Mouse (Mus musculus) lung, postnatal 25 days (tissue): ENCODE results near the gene R3hdm4.
"Not testable (repeated sequence)": the region's sequence is repeated elsewhere in the genome, so short reads cannot be mapped to it uniquely, and the experiment has no call there.

ENCODE experiments used
- DNase-seq: peaks from one replicate; pipeline ENCODE4 v3.0.0; 2022; ENCODE audit warnings: low spot score

Gene R3hdm4

GRCm38 (mm10) chr10:79897316-79898245 lies 23.4 kb downstream of the R3hdm4 start:
- DNase-seq = no peak

GRCm38 (mm10) chr10:79896814-79897213 lies 24.2 kb downstream of the R3hdm4 start:
- peak; percentile 55 for DNase-seq

DNA sequence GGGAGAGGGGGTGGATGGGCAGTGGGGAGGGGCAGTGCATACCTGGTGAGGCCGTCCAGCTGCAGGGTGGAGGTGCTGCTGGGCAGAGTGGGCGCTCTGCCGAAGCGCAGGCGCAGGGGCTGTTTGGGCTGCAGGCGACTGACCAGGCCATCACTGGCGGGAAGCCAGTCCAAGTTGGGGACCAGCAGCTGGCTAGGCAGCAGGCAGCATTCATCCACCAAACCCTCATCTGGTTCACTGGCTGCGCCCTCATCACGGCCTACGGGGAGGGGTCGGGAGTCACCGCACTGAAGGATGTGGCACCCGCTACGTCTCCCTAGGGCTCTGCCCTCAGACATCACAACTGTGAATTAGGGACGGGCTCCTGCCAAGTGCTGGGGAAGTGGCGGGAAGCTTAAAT lies 24.7 kb downstream of the R3hdm4 start:
- DNase-seq = no peak

DNA sequence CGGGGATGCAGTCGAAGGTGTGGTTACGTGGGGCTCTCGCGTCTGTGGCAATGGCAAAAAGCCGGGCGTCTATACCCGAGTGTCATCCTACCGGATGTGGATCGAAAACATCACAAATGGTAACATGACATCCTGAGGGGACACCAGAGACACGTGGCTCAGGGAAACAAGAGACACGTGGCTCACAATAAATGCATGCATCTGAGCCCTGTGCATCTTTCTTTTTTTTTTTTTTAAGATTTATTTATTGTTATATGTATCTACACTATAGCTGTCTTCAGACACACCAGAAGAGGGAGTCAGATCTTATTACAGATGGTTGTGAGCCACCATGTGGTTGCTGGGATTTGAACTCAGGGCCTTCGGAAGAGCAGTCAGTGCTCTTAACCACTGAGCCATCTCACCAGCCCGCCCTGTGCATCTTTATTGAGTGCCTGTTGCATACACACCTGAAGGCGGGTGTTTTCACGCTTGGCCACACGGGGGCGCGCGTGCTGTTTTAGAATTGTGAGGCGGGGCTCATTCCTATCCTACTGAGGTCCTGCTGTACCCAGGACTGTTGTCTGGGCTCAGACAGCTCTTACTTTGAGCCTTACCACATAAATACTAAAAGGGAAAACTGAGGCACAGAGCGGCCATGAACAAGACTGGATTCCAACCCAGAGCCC lies 28.4 kb downstream of the R3hdm4 start:
- DNase-seq = peak; percentile 83

DNA sequence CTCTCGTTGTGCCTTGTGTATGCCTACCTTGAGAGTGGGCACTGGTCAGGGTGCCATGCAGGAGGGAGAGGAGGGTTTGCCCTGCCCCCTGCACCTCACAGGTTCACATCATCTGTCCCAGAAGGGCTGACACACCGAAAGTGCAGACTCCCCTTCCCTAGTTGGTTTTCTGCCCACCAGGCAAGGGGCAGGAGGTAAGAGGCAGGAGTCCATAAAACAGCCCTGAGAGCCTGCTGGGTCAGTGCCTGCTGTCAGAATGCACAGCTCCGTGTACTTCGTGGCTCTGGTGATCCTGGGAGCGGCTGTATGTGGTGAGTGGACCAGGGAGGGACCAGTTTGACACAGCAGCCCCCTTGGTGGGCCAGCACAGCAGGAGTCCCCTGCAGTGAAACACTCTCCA lies 30.3 kb downstream of the R3hdm4 start, which contains the start of gene Cfd:
TSS of gene Cfd (plus strand) at position 184 of the 400 bp plus-strand sequence.
- no peak for DNase-seq

GRCm38 (mm10) chr10:79889386-79889785 lies 31.6 kb downstream of the R3hdm4 start:
- DNase-seq = peak; percentile 48

- no peak for DNase-seq
Observed at GRCm38 (mm10) chr10:79886611-79887010, 34.4 kb downstream of the R3hdm4 start.

DNA sequence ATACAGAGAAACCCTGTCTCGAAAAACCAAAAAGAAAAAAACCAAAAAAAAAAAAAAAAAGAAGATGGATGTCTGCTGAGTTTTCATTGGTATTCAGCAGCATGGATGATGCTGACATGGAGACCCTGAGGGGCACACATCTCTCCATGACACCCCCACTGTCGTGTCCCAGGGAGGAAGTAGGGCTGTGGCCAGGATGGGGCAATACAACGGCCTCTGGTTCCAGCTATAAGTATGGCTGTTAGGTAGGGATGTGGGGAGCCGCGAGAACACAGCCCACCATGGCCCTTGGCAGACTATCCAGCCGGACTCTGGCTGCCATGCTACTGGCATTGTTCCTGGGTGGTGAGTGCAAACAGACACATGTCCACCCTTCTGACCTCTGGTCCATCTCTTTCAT lies 35.0 kb downstream of the R3hdm4 start, which contains the start of gene Elane:
TSS of gene Elane (plus strand) at position 194 of the 400 bp plus-strand sequence.
- DNase-seq = no peak

GRCm38 (mm10) chr10:79884938-79885337 lies 36.1 kb downstream of the R3hdm4 start:
- DNase-seq = not testable (repeated sequence)

DNA sequence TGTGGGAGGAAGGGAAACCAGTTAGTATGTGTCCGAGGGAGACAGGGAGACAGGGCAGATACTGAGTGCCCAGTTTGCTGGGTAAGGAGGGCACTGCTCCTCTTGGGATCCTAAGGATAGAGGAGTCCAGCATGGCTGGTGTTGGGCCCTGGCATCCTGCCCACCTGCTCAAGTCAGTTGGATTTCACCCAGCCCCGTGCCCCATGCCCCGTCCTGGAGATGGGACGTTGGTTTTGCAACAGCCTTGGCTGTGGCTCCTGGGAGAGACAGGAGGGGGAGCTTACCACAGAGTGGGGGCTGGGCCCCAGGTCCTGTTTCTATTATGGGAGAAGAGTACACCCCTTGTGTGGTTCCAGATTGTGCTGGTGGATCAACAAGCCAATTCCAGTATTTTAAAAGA lies 36.6 kb downstream of the R3hdm4 start:
- peak; percentile 58 for DNase-seq

- DNase-seq = peak; percentile 82
Observed at GRCm38 (mm10) chr10:79883297-79884084, 37.5 kb downstream of the R3hdm4 start.

- no peak for DNase-seq
Observed at GRCm38 (mm10) chr10:79881981-79882380, 39.0 kb downstream of the R3hdm4 start.

- DNase-seq = no peak
Observed at GRCm38 (mm10) chr10:79880721-79881120, 40.3 kb downstream of the R3hdm4 start.

GRCm38 (mm10) chr10:79879527-79879926 lies 41.5 kb downstream of the R3hdm4 start:
- DNase-seq = no peak

- DNase-seq = peak; percentile 71
Observed at GRCm38 (mm10) chr10:79877757-79878156, 43.3 kb downstream of the R3hdm4 start.

- DNase-seq = no peak
Observed at GRCm38 (mm10) chr10:79877174-79877573, 43.8 kb downstream of the R3hdm4 start.

DNA sequence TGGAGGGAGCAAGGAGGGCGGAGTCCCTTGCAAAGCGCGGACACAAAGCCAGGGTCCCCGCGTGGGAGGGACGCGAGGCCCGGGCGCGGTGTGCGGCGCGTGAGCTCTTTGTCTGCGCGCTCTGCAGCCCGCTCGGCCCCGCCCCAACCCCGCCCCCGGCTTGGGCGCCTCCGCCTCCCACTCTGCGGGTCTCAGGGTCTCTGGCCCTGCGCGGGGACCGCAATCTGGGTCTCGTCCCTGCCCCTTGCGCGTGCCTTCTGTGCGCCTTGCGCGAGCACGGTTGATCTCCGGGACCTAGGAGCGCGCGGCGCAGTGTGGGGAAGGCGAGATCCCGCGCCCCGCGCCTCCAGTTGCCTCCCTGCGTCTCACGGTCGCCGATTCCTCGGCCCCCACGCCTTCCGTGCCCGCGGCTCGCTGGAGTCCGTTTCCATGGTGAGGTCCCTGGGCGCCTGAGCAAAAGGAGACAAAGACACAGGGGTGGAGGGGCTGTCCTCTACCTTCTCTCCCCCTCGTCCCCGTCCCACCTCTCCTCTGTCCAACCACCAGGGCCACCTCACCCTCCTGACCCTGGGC lies 46.6 kb downstream of the R3hdm4 start, which contains the start of the genes Prtn3 and Plppr3:
TSS of gene Prtn3 (plus strand) at position 187 of the 573 bp plus-strand sequence.
TSS of gene Plppr3 (minus strand) at position 345 of the 573 bp plus-strand sequence.
- DNase-seq = no peak

DNA sequence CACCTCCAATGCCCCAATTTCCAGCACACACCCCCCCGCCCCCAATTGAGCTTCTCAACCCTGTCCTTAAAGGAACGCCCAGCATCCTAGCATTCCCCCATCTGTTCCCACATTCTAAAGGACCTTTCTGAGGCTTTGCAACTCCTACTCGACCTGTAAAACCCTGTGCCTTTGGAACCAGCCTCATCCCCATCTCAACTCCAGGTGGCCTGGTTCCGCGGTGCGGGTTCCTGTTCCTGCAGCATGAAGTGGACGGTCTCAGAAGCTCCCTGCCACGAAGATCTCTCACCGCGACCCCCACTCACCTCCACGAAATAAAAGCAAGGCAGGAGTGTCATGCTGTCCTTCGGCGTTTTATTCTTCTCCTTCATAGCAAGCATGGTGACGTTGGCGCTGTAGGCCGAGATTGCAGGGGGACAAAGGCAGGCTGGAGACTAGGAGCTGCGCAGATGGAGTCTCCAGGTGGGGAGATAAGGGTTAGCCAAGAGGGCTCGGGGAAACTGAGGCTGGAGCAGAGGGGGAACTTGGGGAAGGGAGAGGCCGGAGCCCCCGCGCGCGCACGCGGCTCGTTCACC lies 47.2 kb downstream of the R3hdm4 start:
- no peak for DNase-seq

- no peak for DNase-seq
Observed at GRCm38 (mm10) chr10:79873313-79873712, 47.7 kb downstream of the R3hdm4 start.

- no peak for DNase-seq
Observed at GRCm38 (mm10) chr10:79872862-79873261, 48.1 kb downstream of the R3hdm4 start.

DNA sequence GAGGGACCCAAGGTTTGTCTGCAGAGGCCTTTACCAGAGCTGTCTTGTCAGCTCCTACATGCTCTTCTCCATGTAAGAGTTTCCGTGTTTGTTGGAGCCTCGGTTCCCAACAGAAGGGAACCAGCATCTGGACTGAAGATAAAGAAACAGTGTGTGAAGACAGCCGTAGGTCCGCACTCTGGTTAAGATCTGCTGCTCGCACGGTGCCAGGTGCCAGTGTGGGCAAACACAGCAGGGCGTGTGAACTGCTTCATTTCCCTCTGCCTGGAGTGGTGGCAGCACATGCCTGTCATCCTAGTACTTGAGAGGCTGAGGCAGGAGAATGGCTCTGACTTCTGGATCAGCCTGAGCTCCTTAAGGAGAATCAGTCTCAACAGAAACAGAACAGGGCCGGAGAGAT lies 49.2 kb downstream of the R3hdm4 start:
- no peak for DNase-seq
